Mouse (Mus musculus): ENCODE results near the gene Atxn1.
A peak's percentile ranks its signal among the peaks of the same experiment; 100 is the strongest.

Atxn1 gene

DNA sequence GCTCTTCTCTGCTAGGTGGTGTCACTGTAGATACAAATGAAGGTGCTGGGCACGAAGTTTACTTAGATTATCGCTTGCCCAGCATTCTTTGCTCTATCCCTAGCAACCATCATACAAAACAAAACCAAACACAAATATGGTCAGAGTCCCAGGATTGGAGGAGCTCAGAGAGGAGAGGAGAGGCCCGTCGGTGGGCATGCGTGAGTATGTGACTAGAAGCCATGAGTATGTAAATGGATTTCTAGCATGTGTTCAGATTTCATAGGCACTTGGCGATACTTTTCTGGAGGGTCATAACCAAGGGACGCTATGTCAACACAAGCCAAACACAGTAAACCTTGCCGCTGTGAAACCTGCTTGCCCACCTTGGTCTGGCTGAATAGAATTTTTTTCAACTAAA, 107.4 kb downstream of the Atxn1 start:
- no peak for DNase-seq

DNA sequence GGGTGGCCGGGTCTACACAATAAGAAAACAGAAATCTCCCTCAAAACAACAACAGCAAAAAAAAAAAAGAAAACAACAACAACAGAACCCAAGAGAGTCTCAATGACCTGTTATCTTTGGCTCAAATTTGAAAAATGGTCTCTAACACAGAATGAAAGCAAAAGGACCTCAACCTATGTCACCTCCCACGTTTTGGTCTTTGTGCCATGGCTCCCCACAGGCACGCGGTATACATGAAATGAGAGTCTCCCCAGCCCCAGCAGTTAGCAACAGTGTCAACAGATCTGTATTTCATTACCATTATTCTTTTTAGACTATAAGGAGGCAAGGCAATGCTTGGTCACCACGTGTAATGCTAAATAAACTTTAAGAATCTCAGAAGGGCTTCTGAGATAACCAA, 110.3 kb downstream of the Atxn1 start:
- no peak for DNase-seq

DNA sequence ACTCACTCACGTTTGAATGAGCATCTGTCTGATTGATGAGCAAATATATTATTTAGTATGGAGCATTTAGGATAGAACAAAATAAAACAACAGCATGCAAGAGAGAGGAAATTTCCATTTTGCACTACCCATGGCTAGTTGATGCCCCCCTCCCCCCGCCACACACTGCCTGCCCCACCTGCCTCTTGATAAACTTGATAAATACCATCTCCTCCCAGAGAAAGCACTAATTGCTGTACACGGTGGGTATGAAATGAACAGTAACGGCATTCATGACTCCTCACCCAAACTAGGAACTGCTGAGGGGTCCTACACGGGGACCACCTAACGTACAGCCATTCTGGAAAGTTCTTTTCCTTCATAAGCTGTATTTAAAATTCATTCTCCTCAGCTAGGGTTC, 111.1 kb downstream of the Atxn1 start:
- no peak for DNase-seq

DNA sequence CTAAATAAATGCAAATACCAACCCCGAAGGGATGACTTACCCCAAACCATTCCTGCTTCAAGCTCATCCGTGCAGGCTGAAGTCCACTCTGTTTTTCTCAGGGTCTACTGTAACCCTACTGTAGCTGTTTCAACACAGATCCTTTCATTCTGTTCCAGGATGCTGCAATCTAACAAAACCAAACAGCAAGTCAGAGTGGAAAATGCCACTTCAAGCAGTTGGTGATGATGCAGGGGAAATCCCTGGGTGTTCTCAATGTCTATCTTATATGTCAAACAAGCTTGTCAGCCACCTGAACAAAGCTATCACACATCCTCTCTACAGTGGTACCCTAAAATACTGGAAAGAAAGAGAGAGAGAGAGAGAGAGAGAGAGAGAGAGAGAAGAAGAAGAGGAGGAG, 112.5 kb downstream of the Atxn1 start:
- DNase-seq = no peak

DNA sequence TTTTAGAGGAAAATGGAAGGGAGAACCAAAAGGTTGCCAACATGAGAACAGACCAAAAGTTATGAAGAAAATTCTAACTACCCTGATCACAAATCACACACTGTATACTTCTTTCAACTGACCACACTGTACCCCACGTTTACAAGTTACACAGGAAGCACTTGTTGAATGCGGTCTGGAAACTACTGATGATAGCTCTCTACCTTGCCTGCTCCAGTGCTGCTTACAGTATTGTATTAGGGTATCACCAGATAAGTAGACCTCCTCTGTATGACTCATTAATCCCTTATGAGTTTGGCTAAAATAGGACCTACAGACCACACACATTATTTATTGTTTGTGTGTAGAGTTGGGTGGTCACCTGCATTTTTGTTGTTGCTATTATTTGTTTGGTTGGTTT, 113.1 kb downstream of the Atxn1 start:
- DNase-seq = no peak

DNA sequence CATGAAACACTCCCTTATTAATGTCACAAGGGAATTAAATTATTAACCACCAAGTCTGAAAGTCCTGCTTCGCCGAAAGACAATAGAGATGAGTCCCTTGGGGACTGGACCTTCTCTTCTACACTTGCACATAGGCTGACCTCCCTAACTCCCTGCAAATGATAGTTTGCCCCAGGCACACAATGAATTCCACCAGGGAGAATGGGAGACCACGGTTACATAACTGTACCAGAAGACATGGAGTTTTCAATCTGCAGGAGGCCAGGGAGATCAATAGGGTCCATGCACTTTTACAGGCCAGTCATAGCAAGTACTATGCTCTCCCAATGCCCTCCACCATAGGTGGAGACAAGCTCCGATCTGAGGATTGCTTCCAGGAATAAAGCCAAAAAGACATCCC, 113.7 kb downstream of the Atxn1 start:
- no peak for DNase-seq

DNA sequence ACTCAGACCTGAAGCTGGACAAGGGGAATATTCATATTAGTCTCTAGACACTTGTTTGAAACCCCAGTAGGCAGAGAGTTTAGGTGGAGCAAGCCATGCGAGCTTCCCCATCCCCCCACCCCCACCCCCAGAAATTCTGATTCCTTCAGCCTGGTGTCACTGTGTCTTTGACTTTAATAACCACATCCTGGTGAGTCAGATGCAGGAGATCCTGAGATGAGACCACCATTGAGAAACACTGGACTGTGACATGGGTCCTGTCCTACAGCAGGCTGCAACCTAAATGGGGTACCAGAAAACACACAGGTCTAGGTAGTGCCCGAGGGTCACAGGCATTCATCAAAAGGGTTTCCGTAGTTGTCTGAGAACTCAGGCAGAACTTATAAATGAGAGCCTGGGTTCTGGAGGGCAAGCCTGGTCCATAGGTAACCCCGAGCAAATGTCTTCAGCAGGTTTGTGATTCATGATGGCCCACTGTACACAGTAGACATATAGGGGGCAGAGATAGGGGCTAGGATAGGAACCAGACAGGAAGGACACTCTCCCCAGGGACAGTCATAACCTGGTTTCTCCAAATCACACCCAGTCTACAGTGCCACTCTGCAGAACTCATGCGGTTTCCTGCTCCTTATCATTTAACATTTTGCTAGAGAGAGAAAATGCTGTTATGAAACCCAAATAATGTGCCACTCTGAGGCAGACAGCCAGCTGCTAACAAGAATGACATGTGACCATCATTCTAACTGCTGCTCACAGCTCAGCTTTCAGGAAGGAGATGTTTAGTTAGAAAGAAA, 114.4 kb downstream of the Atxn1 start:
- no peak for DNase-seq

DNA sequence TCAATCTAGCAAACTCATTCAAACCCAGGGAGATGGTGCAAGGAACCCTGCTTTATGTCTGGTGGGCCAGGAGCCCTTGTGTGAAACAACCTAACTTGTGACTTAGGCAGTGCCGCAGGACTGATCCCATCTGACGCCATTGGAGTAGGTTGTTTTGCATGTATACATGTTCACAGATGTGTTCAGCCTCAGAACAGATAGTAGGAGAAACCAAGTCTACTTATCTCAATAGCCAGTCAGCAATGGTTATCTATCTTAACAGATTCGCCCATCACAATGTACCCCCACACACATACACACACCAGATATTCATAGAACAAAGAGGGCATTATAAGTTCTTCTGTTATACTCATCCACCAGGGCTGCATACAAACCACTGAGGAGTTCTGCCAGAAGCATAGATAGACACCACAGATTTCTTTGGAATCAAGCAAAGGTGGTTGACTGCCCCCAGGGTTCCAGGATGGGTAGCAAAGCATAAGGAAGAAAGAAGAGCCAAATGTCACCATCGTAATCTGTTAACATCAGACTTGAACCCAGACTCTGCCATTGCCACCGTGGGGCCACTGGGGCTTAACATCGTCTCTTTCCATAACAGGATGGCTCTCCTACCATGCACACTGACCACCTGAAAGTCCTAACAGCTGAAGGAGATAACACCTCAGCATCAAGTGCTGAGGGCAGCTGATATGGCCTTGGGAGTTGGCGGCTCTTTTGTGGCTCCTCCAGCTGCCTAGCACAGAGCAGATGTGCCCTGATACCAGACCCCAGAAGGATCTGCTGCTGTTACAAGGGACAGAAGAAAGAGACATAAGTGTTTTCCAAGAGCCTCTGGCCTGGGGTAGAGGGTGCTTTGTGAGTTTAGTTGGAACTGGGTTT, 115.4 kb downstream of the Atxn1 start:
- DNase-seq = no peak

DNA sequence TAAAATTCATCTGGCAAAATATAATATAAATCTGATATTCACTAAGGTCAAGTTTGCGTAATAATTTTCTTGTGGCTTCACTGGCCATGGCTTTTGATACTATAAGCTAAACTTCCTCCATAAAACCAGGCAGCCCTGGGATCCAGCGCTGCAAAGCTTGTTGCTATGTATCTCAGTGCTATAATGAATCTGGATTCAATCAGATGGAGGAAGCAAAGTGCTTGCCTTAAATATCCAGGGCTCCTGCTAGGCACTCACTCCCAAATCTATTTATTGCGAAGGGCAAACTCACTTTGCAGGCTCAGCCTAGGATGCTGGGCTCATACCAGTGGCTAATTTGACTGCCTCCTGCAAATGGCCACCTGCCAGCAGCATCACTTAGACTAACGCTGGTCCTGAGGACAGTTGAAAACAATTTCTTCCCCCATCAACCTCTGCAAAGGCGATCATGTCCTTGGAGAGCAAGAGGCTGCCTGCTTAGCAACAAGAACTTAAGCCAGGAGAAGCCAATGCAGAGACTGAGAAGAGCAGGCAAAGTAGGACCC, 122.2 kb downstream of the Atxn1 start:
- no peak for DNase-seq

DNA sequence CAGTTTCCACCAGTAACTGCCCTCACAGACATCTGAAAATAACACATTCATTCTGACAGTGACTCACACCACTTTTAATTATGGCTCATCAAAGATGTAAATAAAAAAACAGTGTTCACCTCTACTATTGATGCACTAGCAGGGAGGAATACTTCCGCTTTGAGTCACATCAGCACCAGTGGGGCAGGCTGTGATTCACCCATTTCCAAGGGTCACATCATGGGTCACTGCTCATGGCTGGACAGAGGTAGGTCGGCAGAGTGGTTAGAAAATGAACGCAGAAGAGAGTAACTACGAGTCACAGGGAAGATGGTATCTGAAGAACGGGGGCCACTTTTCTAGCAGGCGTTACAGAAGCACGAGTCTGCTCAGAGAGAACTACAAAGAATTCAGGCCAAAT, 124.9 kb downstream of the Atxn1 start:
- no peak for DNase-seq

DNA sequence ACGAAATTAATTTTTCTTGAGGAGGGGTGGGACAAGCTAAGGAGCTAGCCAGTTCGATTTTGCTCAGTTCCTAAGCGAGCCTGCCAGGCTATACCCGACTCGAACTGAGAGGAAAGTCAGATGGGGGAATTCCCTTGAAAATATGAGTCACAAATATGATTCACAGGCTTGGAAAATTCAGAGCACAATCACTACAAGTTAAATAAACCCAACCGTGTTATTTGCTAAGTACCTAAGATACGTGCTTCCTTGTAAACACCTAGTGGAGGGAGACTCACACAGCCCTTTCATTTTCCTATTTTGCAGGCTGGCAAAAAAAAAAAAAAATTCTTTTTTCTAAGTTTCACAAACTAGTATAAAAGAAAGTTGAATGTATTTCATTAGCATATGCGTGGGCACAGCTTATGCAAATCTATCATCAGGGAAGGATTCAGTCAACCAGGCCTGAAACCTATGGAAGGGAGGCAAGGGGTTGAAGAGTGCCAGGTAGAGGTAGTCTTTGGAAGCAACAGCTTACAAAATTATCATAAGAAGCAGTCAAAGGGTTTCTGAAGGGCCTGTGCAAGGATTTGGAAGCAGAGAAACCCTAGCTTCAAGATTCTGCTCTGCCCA, 127.1 kb downstream of the Atxn1 start:
- no peak for DNase-seq

DNA sequence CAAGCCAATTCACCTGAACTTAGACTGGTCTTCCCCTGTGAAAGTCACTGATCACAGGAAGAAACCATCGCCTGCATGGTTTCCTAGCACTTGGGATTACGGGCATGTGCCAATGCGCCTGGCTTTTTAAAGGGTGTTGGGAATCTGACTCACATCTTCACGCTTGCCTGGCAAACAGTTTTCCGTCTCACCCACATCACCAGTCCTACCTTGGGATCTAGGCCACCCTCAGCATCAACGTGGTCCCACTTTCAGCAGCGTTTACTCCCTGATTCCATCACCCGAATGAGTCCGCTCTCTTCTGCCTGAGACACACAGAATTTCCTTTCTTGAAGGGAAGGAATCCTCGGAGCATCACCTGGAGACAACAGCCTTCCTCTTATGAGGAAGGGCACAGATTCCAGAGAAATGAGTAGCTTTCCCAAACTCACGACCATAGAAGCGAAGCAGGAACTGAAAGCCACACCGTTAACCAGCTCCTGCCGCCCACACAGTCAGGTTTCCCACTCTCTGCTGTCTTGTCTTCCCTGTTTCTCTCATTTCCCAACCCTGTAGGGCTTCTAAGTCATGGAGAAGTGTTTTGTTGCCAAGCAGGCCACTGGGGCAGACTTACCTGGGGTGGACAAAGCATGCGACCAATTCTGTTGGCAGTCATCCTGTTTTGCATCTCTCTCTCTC, 128.3 kb downstream of the Atxn1 start:
- DNase-seq = no peak

DNA sequence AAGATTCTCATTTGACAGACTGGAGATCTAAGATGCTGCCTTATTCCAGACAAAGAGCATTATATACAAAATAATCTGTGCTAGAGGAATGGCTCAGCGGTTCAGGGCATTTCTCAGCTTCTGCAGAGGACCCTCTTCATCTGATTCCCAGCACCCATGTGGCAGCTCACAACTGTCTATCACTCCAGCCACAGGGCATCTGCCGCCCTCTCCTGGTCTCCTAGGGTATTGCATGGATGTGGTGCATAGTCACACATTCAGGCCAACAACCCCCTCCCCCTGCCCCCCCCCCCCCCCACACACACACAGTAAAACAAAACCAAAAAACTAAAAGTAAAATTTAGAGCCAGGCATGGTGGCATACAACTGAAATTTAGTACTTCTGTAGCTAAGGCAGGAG, 130.5 kb downstream of the Atxn1 start:
- no peak for DNase-seq

DNA sequence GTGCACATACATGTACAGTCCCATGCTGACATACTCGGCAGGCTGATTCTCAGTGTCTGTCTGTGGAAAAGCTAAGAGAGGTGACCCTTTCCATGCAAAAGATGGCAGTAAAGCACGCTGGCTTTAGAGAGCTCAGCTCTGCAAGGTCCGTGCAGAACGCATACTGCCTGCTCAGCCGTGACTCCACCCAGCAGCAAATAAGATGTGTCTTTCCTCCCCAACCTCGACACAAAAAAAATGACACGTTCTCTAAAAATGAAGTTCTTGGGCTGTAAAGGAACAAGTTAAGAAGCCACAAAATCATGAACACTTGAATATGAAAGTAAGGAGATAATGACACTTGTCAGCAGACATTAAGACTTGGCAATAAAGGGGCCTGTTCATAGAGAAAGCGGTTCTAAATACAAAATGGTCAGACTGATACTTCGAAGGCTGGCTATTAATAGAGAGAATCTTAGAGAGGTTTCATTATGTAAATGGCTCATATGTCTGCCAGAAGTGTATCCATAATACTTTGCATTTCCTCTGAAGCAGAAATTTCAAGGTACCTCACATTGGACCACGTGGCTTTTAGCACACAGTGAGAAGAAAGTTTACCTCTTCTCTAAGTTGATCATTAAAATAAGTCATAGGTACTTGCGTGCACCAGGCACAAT, 132.0 kb downstream of the Atxn1 start:
- DNase-seq = no peak

DNA sequence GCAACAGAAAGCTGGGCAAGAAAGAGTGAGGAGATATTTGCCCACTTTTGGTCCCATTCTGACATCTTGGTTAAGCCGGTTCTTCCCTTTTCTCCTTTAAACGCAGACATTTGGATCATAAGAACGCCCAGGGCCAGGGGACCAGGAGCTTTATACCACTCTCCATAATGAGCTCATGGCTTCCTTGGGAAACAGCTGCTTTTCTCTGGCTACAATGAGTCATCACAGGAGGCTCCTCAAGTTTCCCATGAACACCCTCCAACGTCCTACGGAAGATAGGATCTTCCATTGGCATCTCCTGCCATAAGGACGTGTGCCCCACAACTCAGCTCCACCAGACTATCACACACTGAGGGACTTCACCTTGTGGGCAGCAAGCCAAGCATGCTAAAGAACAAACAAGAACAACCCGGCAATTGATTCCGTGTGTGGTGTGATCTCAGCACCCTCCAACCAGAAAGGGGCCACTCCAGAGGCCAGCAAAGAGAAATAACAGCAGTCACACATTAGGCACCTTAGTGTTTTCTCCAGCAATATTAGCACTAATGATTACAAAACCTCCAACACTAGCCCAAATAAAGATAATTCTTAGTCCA, 135.4 kb downstream of the Atxn1 start:
- DNase-seq = no peak

DNA sequence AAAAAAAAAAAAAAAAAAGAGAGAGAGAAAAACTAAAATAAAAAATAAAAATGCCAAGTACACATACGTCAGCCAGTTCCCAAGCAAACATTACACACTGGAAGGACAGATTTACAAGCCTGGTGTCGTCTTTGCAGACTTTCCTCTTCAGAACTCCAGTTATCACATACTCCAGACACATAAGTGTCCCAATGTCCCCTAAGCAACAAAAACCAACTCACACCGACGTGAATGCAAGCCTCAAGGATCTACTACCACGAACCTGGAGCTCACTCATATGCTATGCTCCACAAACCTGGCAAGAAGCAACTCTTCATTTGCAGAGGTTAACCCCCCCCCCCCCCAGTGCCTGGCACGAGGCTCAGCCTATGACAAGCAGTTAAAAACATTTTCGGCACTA, 136.8 kb downstream of the Atxn1 start:
- no peak for DNase-seq

DNA sequence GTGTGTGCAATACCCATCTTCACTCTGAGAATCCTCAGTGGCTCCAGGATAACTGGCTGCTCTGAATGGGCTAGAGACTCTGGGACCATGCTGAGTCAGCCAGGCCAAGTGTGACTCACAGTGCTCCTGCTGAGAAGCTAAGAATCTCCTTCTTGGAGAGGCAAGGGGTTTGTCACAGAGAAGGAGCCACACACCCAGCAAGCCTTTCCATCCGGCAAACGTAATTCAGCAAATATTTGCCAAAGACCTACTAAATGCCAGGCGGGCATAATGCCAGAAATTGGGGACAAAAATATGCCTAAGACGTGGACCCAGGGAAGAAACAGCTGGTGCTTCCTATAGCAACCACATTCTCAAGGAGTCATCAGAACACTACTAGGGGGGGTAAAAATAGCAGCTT, 137.2 kb downstream of the Atxn1 start:
- DNase-seq = peak; percentile 37

DNA sequence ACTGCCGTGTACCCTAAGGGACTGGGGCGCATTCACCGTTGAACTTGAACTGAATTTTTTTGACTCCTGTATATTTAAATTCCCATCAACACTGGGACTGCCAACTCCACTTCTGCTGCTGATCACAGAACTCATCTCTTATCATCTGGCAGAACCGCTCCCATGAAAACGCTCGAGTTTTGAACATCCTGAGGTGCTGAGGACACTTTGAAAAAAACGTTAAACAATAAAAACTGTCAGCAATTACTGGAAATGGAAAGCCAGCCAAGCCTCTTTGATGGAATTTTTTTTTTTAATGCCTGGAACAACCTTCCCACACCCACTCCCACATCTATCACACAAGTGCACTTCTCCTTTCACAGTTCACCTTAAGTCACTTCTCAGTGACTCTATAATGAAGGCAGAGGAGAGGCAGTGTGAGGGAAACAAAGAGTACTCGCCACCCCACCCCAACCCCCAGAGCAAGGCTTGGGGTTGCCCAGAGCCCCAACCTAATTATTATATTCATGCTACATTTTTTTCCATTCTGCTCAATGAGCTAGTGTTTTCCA, 137.7 kb downstream of the Atxn1 start:
- DNase-seq = no peak

DNA sequence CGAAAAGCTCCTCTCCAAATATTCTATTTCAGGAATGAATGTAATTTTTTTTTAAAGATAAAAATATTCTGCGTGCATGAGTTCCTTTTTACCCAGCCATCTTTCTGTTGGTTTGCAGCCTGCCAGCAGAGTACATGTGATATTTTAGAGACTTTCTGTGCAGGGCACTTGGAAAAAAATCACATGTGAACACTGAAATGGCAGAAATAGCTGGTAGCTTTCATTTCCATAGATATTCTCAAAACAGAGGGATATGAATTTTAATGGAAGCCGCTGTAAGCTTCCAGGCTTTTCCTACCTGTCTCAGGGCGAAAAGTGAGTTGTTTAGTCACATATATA, 142.3 kb downstream of the Atxn1 start:
- no peak for DNase-seq

DNA sequence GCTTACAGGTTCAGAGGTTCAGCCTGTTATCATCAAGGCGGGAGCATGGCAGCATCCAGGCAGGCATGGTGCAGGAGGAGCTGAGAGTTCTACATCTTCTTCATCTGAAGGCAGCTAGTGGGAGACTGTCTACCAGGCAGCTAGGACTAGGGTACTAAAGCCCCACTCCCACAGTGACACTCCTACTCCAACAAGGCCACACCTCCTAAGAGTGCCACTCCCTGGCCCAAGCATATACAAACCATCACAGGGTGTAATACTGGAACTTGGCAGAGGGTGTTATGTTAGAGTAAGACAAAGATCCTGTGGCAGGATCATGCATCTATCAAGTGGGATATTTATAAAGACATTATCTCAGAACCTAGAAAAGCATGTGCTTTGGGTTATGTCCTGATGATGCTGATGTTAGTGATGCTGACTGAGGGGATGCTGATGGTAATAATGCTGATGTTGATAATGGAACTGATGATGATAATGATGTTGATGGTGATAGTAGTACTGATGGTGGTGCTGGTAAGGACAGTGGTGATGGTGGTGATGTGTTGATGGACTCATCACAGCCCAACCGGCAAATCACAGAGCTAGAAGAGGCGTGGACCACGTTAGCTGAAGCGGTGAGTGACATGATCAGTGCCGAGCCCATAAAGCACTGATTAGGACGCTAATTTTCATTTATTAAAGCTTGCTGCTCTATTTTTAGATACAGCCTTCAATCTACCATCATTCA, 142.9 kb downstream of the Atxn1 start:
- DNase-seq = no peak

All from lung, postnatal 14 days (tissue).